In the genomic region with DNA sequence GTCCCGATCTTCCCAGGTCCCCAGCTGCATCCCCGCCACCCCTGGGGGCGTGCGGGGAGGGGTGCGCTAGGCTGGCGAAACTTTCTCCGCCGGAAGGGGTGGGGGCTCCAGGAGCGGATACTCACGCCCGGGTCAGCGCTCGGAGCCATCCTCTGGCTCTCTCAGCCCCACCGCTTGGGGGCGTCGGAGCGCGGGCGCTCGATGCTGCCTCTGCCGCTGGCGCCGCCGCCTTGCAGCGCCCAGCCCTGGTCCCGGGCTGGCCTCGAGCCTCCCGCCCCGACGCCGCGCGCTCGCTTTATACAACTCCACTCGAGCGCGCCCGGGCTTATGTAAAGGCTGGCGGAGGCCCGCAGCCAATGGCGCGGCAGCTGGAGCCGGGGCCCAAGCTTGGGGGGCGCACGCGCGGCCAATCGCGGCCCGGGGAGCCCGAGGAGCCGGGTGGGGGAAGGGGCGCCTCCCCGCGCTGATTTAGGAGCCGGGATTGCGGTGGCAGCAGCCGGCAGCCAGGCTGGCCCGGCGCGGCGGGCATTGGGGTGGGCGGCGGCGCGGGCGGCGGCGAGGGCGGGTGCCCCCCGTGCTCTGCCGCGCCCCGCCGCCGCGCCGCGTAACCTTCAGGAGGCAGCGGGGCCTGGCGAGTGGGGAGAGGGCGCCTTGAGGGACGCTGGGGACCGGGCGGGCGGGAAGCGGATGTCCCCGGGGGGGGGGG, we compare ENCODE assay signal across 8 mouse cellular contexts. TPM values are rescaled to one million over a fixed set of nuclear protein-coding genes. Genes with fewer than 3 reads are reported as not detected.
DNase-seq lines count a peak whose midpoint lies in the region; ATAC-seq and TF ChIP-seq lines count a peak whose summit lies in the region.

A gene (minus strand): TSS at position 299 of the 706 bp plus-strand sequence.

- no peak within 1 kb of the TSS for H3K27ac ChIP-seq in embryonic facial prominence, embryonic 15.5 days (replicated peaks)
- H3K27ac ChIP-seq in hindbrain, embryonic 12.5 days, result peak within 1 kb of the TSS; percentile 93
- no peak within 1 kb of the TSS for H3K27ac ChIP-seq in small intestine, adult 2 months (ENCODE audit: insufficient read depth, low read depth, low read length)

- H3K9ac ChIP-seq in embryonic facial prominence, embryonic 15.5 days, result 0 out of 2 replicates have a peak within 1 kb of the TSS, but pooled peaks have one; percentile 18
- peak within 1 kb of the TSS; percentile 84 for H3K9ac ChIP-seq in hindbrain, embryonic 12.5 days

- ATAC-seq in embryonic facial prominence, embryonic 15.5 days (ENCODE audit: insufficient number of reproducible peaks, low FRiP score, low TSS enrichment, low read depth), result peak; percentile 86
- peak; percentile 95 for ATAC-seq in hindbrain, embryonic 12.5 days (ENCODE audit: low FRiP score)
- no peak for ATAC-seq in CD4-positive, CD25-positive, alpha-beta regulatory T cell, adult 4 months

- H3K4me2 ChIP-seq in embryonic facial prominence, embryonic 15.5 days (replicated peaks), result peak within 1 kb of the TSS; percentile 91
- H3K4me2 ChIP-seq in hindbrain, embryonic 12.5 days (replicated peaks), result peak within 1 kb of the TSS; percentile 86

- H3K9me3 ChIP-seq in embryonic facial prominence, embryonic 15.5 days (replicated peaks), result no peaks in the 10 kb centered on the region
- H3K9me3 ChIP-seq in hindbrain, embryonic 12.5 days (replicated peaks), result no peaks in the 10 kb centered on the region

- 0% methylated on average over 60 of the region's 88 CpGs for WGBS in embryonic facial prominence, embryonic 15.5 days
- WGBS in hindbrain, embryonic 12.5 days, result under 1% methylated on average over 75 of the region's 88 CpGs
- WGBS in small intestine, adult 2 months, result 2% methylated on average over 80 of the region's 88 CpGs

- TF ChIP-seq CTCF in small intestine, adult 2 months (IDR thresholded peaks at IDR 0.05; ENCODE audit: extremely low read depth, insufficient read length, insufficient replicate concordance, low read depth, low read length), result no peak

- no peaks in the 10 kb centered on the region for H3K36me3 ChIP-seq in embryonic facial prominence, embryonic 15.5 days
- H3K36me3 ChIP-seq in hindbrain, embryonic 12.5 days, result no peaks in the 10 kb centered on the region
- H3K36me3 ChIP-seq in small intestine, adult 2 months (ENCODE audit: control insufficient read depth, insufficient read depth, low read length), result no peaks in the 10 kb centered on the region

- H3K4me1 ChIP-seq in embryonic facial prominence, embryonic 15.5 days, result peaks cover 18% of the 10 kb centered on the region
- H3K4me1 ChIP-seq in hindbrain, embryonic 12.5 days, result peaks cover 14% of the 10 kb centered on the region
- H3K4me1 ChIP-seq in small intestine, adult 2 months (ENCODE audit: control insufficient read depth, insufficient read depth, insufficient read length, low read length), result peaks cover 8% of the 10 kb centered on the region; the same call in 1 of the 2 replicates

- peak within 1 kb of the TSS; percentile 54 for H3K4me3 ChIP-seq in embryonic facial prominence, embryonic 15.5 days (replicated peaks)
- peak within 1 kb of the TSS; percentile 66 for H3K4me3 ChIP-seq in hindbrain, embryonic 12.5 days
- H3K4me3 ChIP-seq in small intestine, adult 2 months (ENCODE audit: low read depth, low read length), result peak within 1 kb of the TSS; percentile 49

- TF ChIP-seq POLR2A in small intestine, adult 2 months (IDR thresholded peaks at IDR 0.05; ENCODE audit: low read depth, low read length), result no peak

- peak; percentile 80 for DNase-seq in ES-CJ7 (ENCODE audit: low read depth, low spot score)
- DNase-seq in adrenal gland, postnatal 36 days, result peak; percentile 32 to 34
- DNase-seq in left cerebral cortex, adult 11 months (ENCODE audit: low spot score), result peak; percentile 83
- DNase-seq in mesoderm, embryonic 11.5 days (ENCODE audit: low read depth, low spot score), result peak; percentile 92

- H3K27me3 ChIP-seq in embryonic facial prominence, embryonic 15.5 days, result peaks cover 67% of the 10 kb centered on the region
- H3K27me3 ChIP-seq in hindbrain, embryonic 12.5 days, result peaks cover 58% of the 10 kb centered on the region
- H3K27me3 ChIP-seq in small intestine, adult 2 months (ENCODE audit: control insufficient read depth, insufficient read depth, low read length), result peaks cover 47% of the 10 kb centered on the region

RNA-seq across cellular contexts. Expression of the gene that starts here (rescaled TPM):
- under 1 TPM; 0.30 to 0.93 TPM for total RNA-seq in adrenal gland, postnatal 36 days (2021)
- polyA plus RNA-seq in embryonic facial prominence, embryonic 15.5 days (2015; fragmentation: Nextera tagmentation; extraction: Ambion mirVana), result 8.1 and 8.8 TPM in 2 replicates
- 14.0 and 14.8 TPM in 2 replicates for polyA plus RNA-seq in hindbrain, embryonic 12.5 days (2016; fragmentation: Nextera tagmentation; extraction: Ambion mirVana)
- polyA plus RNA-seq in small intestine, adult 2 months (2012; rRNA removed), result 0.39 and 0.48 TPM in 2 replicates
- not detected for polyA plus RNA-seq in CD4-positive, CD25-positive, alpha-beta regulatory T cell, adult 4 months (2017; shearing (Covaris generic))

Comparison
In these comparisons a context has a peak if more than half of its experiments do, and no peak if none do; other contexts are left out.
1. Peak in DNase-seq in adrenal gland, postnatal 36 days; RNA of the gene not detected or under 1 TPM.
2. DNase-seq: peak in every context shown above with its lines; median percentile 92 in mesoderm, embryonic 11.5 days; 83 in left cerebral cortex, adult 11 months; 80 in ES-CJ7; 33 in adrenal gland, postnatal 36 days.